Mouse (Mus musculus) liver, adult 2 months (tissue): Measurements from ENCODE around the gene Paip2b. TPM values are rescaled to one million over a fixed set of nuclear protein-coding genes. Genes with fewer than 3 reads are reported as not detected.

Experiments
- DNase-seq: peaks from one replicate; pipeline ENCODE4 v3.0.0-alpha.2; 2011; ENCODE audit warnings: low read depth, low spot score; ENCODE audit errors: extremely low read depth
- H3K27ac ChIP-seq: fragments of 200-500 bp; replicated peaks from 2 replicates; pipeline ENCODE4 v1.5.1; 2012; ENCODE audit warnings: low read depth, mild to moderate bottlenecking, control low read depth, inconsistent platforms, low read length; ENCODE audit not compliant: insufficient read depth
- H3K27me3 ChIP-seq: fragments of 200-500 bp; 2 replicates; pipeline ENCODE4 v1.6.1; 2012; ENCODE audit warnings: mild to moderate bottlenecking, moderate library complexity, low read length, inconsistent platforms; ENCODE audit not compliant: control insufficient read depth, insufficient read depth
- H3K36me3 ChIP-seq: fragments of 200-500 bp; 2 replicates; pipeline ENCODE4 v1.6.1; 2012; ENCODE audit warnings: low read length, inconsistent platforms; ENCODE audit not compliant: control insufficient read depth, insufficient read depth
- H3K4me1 ChIP-seq: fragments of 200-500 bp; 2 replicates; pipeline ENCODE4 v1.6.1; 2011; ENCODE audit warnings: low read length; ENCODE audit not compliant: control insufficient read depth, insufficient read depth
- H3K4me3 ChIP-seq: fragments of 200-500 bp; 2 replicates; pipeline ENCODE4 v1.5.1; 2011; ENCODE audit warnings: low read depth, mild to moderate bottlenecking, control low read depth, low read length, moderate library complexity; ENCODE audit not compliant: insufficient read depth
- H3K79me2 ChIP-seq: fragments of 200-500 bp; 2 replicates; pipeline ENCODE4 v1.6.1; 2012; ENCODE audit warnings: inconsistent platforms, mild to moderate bottlenecking, low read length, moderate library complexity; ENCODE audit not compliant: control insufficient read depth, insufficient read depth
- H3K9ac ChIP-seq: fragments of 200-500 bp; 2 replicates; pipeline ENCODE4 v1.6.1; 2012; ENCODE audit warnings: low read depth, mild to moderate bottlenecking, control low read depth, inconsistent platforms, low read length
- CTCF ChIP-seq: fragments of 200-500 bp; IDR thresholded peaks from 2 replicates; pipeline ENCODE4 v1.5.1; 2011; ENCODE audit warnings: low read depth, low read length, control low read depth
- POLR2A ChIP-seq: fragments of 200-500 bp; IDR thresholded peaks from 2 replicates; pipeline ENCODE4 v1.6.1; 2011; ENCODE audit warnings: low read length, control low read depth; ENCODE audit not compliant: insufficient read depth; ENCODE audit errors: extremely low read depth
- WGBS: fragments of 180-500 bp; shearing (Covaris S2); methylation state at CpG from one replicate; pipeline ENCODE4 v1.1.7; 2018; 5-methylcytosine and 5-hydroxymethylcytosine counted together
- polyA plus RNA-seq: library from polyadenylated mRNA; depleted of rRNA; stranded (reverse); fragments of >200 nt; gene quantifications from 2 replicates; pipeline ENCODE4 v1.2.3, GENCODE M21; 2012
- total RNA-seq: library from RNA; depleted of rRNA; stranded (reverse); fragments of >200 nt; gene quantifications from 2 replicates; pipeline ENCODE4 v1.2.3, GENCODE M21; 2014

Paip2b gene
- total and polyA plus RNA-seq, 2 experiments = 6.7 to 16.3 TPM

GRCm38 (mm10) chr6:83820727-83821515 is 10.6 kb downstream of the Paip2b start:
- 56% methylated on average over 2 of the region's 2 CpGs for WGBS

GRCm38 (mm10) chr6:83818996-83819395 is 12.5 kb downstream of the Paip2b start:
- DNase-seq = no peak
- no peaks in the 10 kb centered on the region; the same call in 1 of the 2 replicates for H3K79me2 ChIP-seq
- no peaks in the 10 kb centered on the region for H3K27me3 ChIP-seq
- no peak overlapping the region for H3K4me3 ChIP-seq
- H3K9ac ChIP-seq = no peak overlapping the region
- H3K36me3 ChIP-seq = peaks cover 7% of the 10 kb centered on the region
- 84% methylated on average over 1 of the region's 1 CpGs for WGBS
- peaks cover 1% of the 10 kb centered on the region; the same call in 1 of the 2 replicates for H3K4me1 ChIP-seq
- no peak for TF ChIP-seq CTCF
- TF ChIP-seq POLR2A = no peak
- no peak overlapping the region for H3K27ac ChIP-seq

More at GRCm38 (mm10) chr6:83820727-83821515, 10.6 kb downstream of the Paip2b start:
- no peak for TF ChIP-seq CTCF
- no peak for TF ChIP-seq POLR2A
- no peak overlapping the region for H3K4me3 ChIP-seq
- peaks cover 1% of the 10 kb centered on the region; the same call in 1 of the 2 replicates for H3K4me1 ChIP-seq
- no peaks in the 10 kb centered on the region for H3K36me3 ChIP-seq
- no peak overlapping the region for H3K27ac ChIP-seq
- no peak overlapping the region for H3K9ac ChIP-seq
- H3K79me2 ChIP-seq = no peaks in the 10 kb centered on the region; the same call in 1 of the 2 replicates
- H3K27me3 ChIP-seq = no peaks in the 10 kb centered on the region
- peak; percentile 28 for DNase-seq

DNA sequence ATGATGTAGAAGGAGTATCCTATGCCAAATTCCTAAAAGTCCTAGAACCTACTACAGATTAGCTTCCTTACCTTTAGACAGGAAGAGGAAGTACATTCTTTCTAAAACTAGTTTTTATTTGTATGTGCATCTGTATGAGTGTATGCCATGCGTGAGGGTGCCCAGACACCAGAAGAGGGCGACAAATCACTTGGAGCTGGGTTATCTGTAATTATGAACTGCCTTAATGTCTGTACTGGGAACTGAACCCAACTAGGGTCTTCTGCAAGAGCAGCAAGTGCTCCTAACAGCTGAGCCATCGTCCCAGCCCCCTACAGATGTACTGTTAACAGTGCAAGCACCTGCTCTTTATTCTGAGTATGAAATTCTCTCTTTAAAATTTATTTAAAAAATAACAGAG is 15.7 kb downstream of the Paip2b start:
- Histone ChIP-seq H3K4me1 (no peaks in the 10 kb centered on the region), H3K4me3 (no peak overlapping the region), H3K9ac (no peak overlapping the region), H3K27ac (no peak overlapping the region), H3K27me3 (no peaks in the 10 kb centered on the region), H3K79me2 (no peaks in the 10 kb centered on the region; the same call in 1 of the 2 replicates), H3K36me3 (peaks cover 15% of the 10 kb centered on the region)
- WGBS = 95% methylated on average over 3 of the region's 3 CpGs
- DNase-seq = no peak
- no peak for TF ChIP-seq POLR2A
- TF ChIP-seq CTCF = no peak

DNA sequence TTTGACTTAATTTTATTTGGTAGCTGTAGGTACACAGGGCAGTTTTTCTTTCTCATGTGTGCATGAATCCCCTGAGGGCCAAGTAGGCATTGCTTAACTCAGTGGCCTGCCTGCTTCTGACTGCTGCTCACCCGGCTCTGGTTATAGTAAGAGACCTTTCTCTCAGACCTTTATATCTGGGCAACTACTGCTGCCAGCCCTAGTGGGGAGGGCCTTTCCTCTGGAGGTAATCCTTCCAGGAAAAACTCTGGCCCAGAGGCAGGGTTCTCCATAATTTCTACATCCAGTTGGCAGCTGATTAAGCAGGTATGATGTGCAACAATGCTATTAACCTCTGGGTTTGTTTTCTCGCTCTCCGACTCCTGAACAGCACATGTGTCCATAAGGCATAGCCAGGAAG is 28.7 kb downstream of the Paip2b start:
- TF ChIP-seq CTCF = no peak
- TF ChIP-seq POLR2A = no peak
- H3K4me3 ChIP-seq = no peak overlapping the region
- no peaks in the 10 kb centered on the region for H3K27me3 ChIP-seq
- no peak for DNase-seq
- H3K79me2 ChIP-seq = no peaks in the 10 kb centered on the region
- H3K27ac ChIP-seq = no peak overlapping the region
- H3K9ac ChIP-seq = no peak overlapping the region
- peaks cover 15% of the 10 kb centered on the region for H3K36me3 ChIP-seq
- 84% methylated on average over 3 of the region's 3 CpGs for WGBS
- H3K4me1 ChIP-seq = no peaks in the 10 kb centered on the region

GRCm38 (mm10) chr6:83802033-83802432 is 29.5 kb downstream of the Paip2b start:
- Histone ChIP-seq H3K4me3 (no peak overlapping the region), H3K9ac (no peak overlapping the region), H3K79me2 (no peaks in the 10 kb centered on the region), H3K4me1 (no peaks in the 10 kb centered on the region), H3K36me3 (peaks cover 15% of the 10 kb centered on the region), H3K27me3 (no peaks in the 10 kb centered on the region), H3K27ac (no peak overlapping the region)
- DNase-seq = no peak
- WGBS = 98% methylated on average over 5 of the region's 5 CpGs
- TF ChIP-seq POLR2A (no peak), CTCF (no peak)

- Histone ChIP-seq H3K4me3 (no peak overlapping the region), H3K36me3 (peaks cover 4% of the 10 kb centered on the region), H3K27ac (no peak overlapping the region), H3K27me3 (no peaks in the 10 kb centered on the region), H3K9ac (no peak overlapping the region), H3K4me1 (peaks cover 7% of the 10 kb centered on the region), H3K79me2 (no peaks in the 10 kb centered on the region)
- no peak for TF ChIP-seq POLR2A
- TF ChIP-seq CTCF = no peak
- WGBS = 25% methylated on average over 3 of the region's 3 CpGs
- DNase-seq = peak; percentile 54
These were observed 34.9 kb downstream of the Paip2b start for GRCm38 (mm10) chr6:83796686-83797085.
